Mouse (Mus musculus) forebrain, postnatal 0 days (tissue): ENCODE results near the gene Tex36. TPM values are rescaled to one million over a fixed set of nuclear protein-coding genes. Genes with fewer than 3 reads are reported as not detected.

Experiments
- ATAC-seq: fragments of 200-750 bp; cut with Nextera tagmentation; 2 replicates; pipeline ENCODE4 v1.8.0; 2017; ENCODE audit warnings: mild to moderate bottlenecking, moderate library complexity
- DNase-seq: peaks from one replicate; pipeline ENCODE4 v3.0.0-alpha.2; 2015
- H3K27ac ChIP-seq: fragments of 300-500 bp; sonication (generic); 2 replicates; pipeline ENCODE4 v1.5.1; 2014; ENCODE audit warnings: low read depth, mild to moderate bottlenecking, antibody characterized with exemption, low read length, moderate library complexity, mixed read lengths
- H3K27me3 ChIP-seq: fragments of 300-500 bp; sonication (generic); 2 replicates; pipeline ENCODE4 v1.6.1; 2014; ENCODE audit warnings: mild to moderate bottlenecking, low read length, mixed read lengths; ENCODE audit not compliant: insufficient read depth
- H3K36me3 ChIP-seq: fragments of 300-500 bp; sonication (generic); 2 replicates; pipeline ENCODE4 v1.6.1; 2014; ENCODE audit warnings: mild to moderate bottlenecking, moderate library complexity; ENCODE audit not compliant: insufficient read depth
- H3K4me1 ChIP-seq: fragments of 300-500 bp; sonication (generic); 2 replicates; pipeline ENCODE4 v1.6.1; 2014; ENCODE audit warnings: antibody characterized with exemption; ENCODE audit not compliant: insufficient read depth
- H3K4me2 ChIP-seq: fragments of 300-500 bp; sonication (generic); 2 replicates; pipeline ENCODE4 v1.6.1; 2014; ENCODE audit warnings: low read depth, mild to moderate bottlenecking, moderate library complexity
- H3K4me3 ChIP-seq: fragments of 300-500 bp; sonication (generic); 2 replicates; pipeline ENCODE4 v1.5.1; 2014; ENCODE audit warnings: low read depth, low read length, mixed read lengths
- H3K9ac ChIP-seq: fragments of 300-500 bp; sonication (generic); 2 replicates; pipeline ENCODE4 v1.6.1; 2014; ENCODE audit warnings: mild to moderate bottlenecking
- H3K9me3 ChIP-seq: fragments of 300-500 bp; sonication (generic); 2 replicates; pipeline ENCODE4 v1.6.1; 2016; ENCODE audit warnings: low read length
- CTCF ChIP-seq: sonication (generic); IDR thresholded peaks from 2 replicates; pipeline ENCODE4 v1.5.1; 2016; ENCODE audit warnings: antibody characterized with exemption, control low read depth, low read depth
- WGBS: fragments of 180-500 bp; shearing (Covaris S2); extraction: QIAGEN DNeasy Blood & Tissue Kit; methylation state at CpG from one replicate; pipeline ENCODE4 v1.1.7; 2014; 5-methylcytosine and 5-hydroxymethylcytosine counted together
- polyA plus RNA-seq: library from polyadenylated mRNA; unstranded; fragments of >200 nt; fragmentation: Nextera tagmentation; extraction: Ambion mirVana; gene quantifications from 2 replicates; pipeline ENCODE4 v1.2.1, GENCODE M21; 2015
- total RNA-seq: library from RNA; depleted of rRNA; stranded (reverse); fragments of >200 nt; gene quantifications from 2 replicates; pipeline ENCODE4 v1.2.3, GENCODE M21; 2014

Tex36 gene
- total and polyA plus RNA-seq, 2 experiments from 2014 or later, result 0.16 TPM; not detected in 1

DNA sequence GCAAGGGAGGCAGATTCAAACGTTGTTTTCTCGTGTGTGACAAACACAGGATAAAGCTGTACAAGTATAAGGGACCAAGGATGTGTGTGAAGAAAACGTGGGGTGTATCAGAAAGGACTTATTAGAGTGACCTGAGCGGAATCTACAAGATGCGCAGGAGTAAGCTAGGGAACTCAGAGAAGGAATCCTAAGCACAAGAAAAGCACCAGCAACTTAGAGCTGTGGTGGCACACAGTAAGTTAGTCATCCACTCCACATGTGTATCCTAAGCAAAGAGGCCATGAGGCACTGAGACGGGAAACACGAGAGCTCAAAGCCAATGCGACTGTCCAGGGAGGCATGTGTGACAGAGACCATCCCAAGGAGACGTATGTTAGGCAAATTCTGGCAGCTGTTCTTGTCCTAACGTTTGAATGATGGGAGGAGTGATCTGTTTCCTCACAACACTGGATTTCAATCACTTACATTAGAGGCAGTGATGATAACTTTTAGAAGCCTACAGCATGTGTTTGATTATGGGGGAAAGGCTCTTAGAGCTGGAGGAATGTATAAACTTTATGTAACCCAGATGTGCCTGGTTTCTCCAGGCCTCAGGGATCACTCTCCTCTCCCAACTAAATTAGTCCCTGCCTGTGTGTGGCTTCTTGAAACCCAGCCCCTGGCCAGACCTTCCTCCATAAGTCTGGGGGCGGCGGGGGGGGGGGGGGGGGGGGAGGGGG is 33.1 kb upstream of the Tex36 start:
- Histone ChIP-seq H3K4me1 (no peaks in the 10 kb centered on the region), H3K4me2 (no peak overlapping the region), H3K4me3 (no peak overlapping the region), H3K36me3 (peaks cover 2% of the 10 kb centered on the region; the same call in 1 of the 2 replicates), H3K9me3 (no peaks in the 10 kb centered on the region), H3K9ac (no peak overlapping the region), H3K27ac (no peak overlapping the region), H3K27me3 (no peaks in the 10 kb centered on the region)
- no peak for DNase-seq
- no peak for TF ChIP-seq CTCF
- 59% methylated on average over 10 of the region's 12 CpGs for WGBS
- ATAC-seq, result no peak

DNA sequence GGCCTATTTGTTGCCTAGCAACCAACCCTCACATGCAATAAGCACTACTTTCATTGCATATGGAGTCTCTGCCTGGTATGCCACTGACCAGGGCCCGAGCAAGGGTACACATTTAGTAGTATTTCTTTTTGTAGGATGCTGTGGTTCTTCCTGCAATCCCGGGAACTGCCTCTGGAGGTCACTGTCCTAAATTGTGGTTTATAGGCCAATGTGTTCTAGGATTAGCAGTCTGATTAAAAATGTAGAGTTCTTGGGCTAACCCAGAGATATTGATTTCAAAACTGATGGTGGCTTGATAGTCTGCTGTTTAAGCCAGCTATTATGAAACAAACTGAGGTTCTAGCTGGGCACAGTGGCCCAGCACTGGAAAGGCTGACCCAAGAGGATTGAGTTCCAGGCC is 30.5 kb upstream of the Tex36 start:
- H3K27ac ChIP-seq, result no peak overlapping the region
- peak; percentile 66 for TF ChIP-seq CTCF
- no peaks in the 10 kb centered on the region for H3K27me3 ChIP-seq
- no peak overlapping the region for H3K4me2 ChIP-seq
- 22% methylated on average over 2 of the region's 2 CpGs for WGBS
- no peaks in the 10 kb centered on the region for H3K9me3 ChIP-seq
- H3K4me3 ChIP-seq, result no peak overlapping the region
- no peak for ATAC-seq
- no peak overlapping the region for H3K9ac ChIP-seq
- DNase-seq, result peak; percentile 61
- H3K4me1 ChIP-seq, result 0 out of 2 replicates have a peak, but pooled peaks cover 5% of the 10 kb centered on the region
- H3K36me3 ChIP-seq, result no peaks in the 10 kb centered on the region

DNA sequence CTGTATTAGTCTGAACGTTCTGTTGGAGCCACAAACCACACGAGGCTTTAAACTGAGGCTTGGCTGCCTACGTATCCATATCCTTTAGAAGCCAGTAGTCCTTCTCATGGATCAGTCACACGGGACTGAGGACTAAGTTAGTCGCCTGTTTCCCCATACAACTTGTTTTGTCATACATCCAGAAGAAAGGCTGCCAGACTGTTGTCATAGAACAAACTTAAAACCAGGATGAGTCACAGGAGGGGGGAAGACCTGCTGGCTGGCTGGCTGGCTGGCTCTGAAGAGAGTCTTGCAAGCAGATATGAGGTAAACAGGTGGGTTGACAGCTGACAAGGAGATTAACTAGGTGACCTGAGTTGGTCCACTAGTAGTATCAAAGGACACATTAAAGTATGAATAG is 28.9 kb upstream of the Tex36 start:
- no peak overlapping the region for H3K9ac ChIP-seq
- no peak for TF ChIP-seq CTCF
- ATAC-seq (no peak), DNase-seq (no peak)
- H3K4me1 ChIP-seq, result 0 out of 2 replicates have a peak, but pooled peaks cover 8% of the 10 kb centered on the region
- no peaks in the 10 kb centered on the region for H3K27me3 ChIP-seq
- H3K27ac ChIP-seq, result no peak overlapping the region
- no peak overlapping the region for H3K4me3 ChIP-seq
- H3K9me3 ChIP-seq, result no peaks in the 10 kb centered on the region
- 75% methylated on average over 5 of the region's 5 CpGs for WGBS
- H3K4me2 ChIP-seq, result no peak overlapping the region
- no peaks in the 10 kb centered on the region for H3K36me3 ChIP-seq

DNA sequence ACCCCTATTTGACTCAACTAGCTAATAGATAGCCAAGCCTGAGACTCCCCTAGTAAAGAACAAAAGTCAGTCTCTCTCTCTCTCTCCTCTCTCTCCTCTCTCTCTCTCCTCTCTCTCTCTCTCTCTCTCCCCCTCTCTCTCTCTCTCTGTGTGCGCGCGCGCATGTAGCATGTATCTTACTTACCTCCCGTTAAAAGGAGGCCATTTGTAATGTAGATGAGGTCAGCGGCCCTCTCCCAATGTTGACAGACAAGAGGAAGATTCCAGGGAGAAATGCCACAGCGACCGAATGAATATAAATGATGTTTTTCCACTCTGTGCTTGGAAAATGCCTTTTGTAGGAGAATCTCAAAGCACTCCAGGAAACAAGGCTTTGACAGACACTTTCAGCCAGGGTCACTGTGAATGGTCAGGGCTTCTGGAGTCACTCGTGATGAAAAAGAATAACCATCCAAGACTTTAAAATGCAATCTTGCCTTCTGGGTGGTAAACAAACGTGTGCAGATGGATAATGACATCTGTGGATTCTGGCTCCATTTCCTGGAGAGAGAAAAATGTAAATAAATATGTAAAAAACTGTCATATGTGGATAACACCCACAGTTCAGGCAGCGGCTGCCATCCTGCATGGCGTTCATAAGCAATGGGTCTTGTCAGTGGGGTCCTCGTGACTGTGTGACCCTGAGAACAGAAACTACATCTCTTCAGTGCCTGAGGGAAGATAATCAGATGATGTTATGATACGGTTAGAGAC is 25.4 kb upstream of the Tex36 start:
- ATAC-seq, result peak; percentile 53; the same call in 1 of the 2 replicates
- Histone ChIP-seq H3K4me1 (0 out of 2 replicates have a peak, but pooled peaks cover 8% of the 10 kb centered on the region), H3K4me2 (no peak overlapping the region), H3K27ac (no peak overlapping the region), H3K9me3 (no peaks in the 10 kb centered on the region), H3K4me3 (no peak overlapping the region), H3K9ac (no peak overlapping the region), H3K27me3 (no peaks in the 10 kb centered on the region), H3K36me3 (no peaks in the 10 kb centered on the region)
- WGBS, result 39% methylated on average over 14 of the region's 14 CpGs
- DNase-seq, result peak; percentile 73
- TF ChIP-seq CTCF, result no peak

DNA sequence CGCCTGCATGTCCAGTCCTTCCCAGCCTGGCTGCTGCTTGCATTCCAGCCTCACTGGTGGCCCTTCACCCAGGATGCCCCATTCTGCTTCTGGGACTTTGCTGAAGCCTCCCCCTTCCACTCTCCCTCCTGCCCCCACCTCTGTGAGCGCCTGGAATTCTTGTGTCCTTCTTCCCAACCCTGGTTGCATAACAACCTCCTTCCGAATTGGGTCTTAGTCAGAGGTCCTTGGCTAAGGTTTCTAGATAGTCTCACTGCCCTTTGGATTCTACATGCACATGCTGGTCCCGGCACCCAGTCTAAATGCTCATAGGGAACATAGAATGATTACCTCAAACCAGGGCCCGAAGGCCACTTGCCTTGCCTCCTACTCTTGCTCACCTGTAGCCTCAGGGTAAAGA is 21.3 kb upstream of the Tex36 start:
- Histone ChIP-seq H3K4me3 (no peak overlapping the region), H3K9me3 (no peaks in the 10 kb centered on the region), H3K27me3 (no peaks in the 10 kb centered on the region), H3K4me1 (peaks cover 8% of the 10 kb centered on the region; the same call in 1 of the 2 replicates), H3K9ac (no peak overlapping the region), H3K36me3 (no peaks in the 10 kb centered on the region), H3K27ac (no peak overlapping the region), H3K4me2 (no peak overlapping the region)
- no peak for DNase-seq
- no peak for TF ChIP-seq CTCF
- ATAC-seq, result no peak
- 86% methylated on average over 5 of the region's 5 CpGs for WGBS

DNA sequence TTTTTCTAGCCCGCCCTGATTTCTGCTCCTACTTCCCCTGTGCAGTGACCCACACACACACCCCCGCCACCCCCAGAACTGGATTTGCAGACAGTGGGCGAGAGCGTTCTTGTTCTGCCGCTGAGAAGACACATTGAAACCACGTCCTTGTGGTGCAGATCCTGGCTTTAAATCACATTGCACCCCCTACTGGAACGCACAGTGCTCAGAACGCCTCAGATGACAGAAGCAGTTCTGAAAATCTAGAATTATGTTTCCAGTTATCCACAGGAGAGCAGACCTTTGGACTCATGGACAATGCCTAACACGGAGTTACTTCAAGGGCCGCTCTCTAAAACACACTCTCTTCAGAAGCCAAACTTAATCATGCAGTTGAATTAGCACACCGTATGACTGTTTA is 18.8 kb upstream of the Tex36 start:
- Histone ChIP-seq H3K4me2 (peak overlapping the region; percentile 25; the same call in 1 of the 2 replicates), H3K9me3 (no peaks in the 10 kb centered on the region), H3K27ac (no peak overlapping the region), H3K4me1 (no peaks in the 10 kb centered on the region; the same call in 1 of the 2 replicates), H3K4me3 (no peak overlapping the region), H3K27me3 (no peaks in the 10 kb centered on the region), H3K9ac (no peak overlapping the region), H3K36me3 (no peaks in the 10 kb centered on the region)
- WGBS, result 33% methylated on average over 11 of the region's 11 CpGs
- peak; percentile 79 for DNase-seq
- ATAC-seq, result peak; percentile 63
- TF ChIP-seq CTCF, result peak; percentile 84

DNA sequence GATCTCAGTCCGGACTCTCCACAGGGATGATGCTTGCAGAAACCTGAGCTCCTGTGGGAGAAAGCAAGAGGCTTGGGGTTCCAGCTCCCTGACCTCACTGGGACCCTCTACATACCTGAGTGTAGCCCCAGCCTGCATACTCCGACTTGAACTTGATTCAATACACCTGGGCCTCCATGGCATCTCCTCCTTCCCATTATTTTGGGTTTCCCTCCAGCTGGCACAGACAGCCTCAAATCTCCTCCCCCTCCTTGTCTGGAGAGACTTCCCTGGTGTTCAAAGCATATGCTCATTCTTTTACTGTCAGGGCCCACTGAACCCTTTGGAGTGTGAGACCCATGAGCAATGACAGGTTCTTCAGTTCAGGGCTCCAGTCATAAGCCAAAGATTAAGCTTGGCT is 11.0 kb upstream of the Tex36 start:
- no peak for ATAC-seq
- H3K4me1 ChIP-seq, result peaks cover 13% of the 10 kb centered on the region; the same call in 1 of the 2 replicates
- DNase-seq, result no peak
- no peaks in the 10 kb centered on the region for H3K9me3 ChIP-seq
- no peak overlapping the region for H3K27ac ChIP-seq
- H3K4me2 ChIP-seq, result no peak overlapping the region
- 75% methylated on average over 2 of the region's 2 CpGs for WGBS
- H3K36me3 ChIP-seq, result no peaks in the 10 kb centered on the region
- H3K27me3 ChIP-seq, result no peaks in the 10 kb centered on the region
- no peak for TF ChIP-seq CTCF
- no peak overlapping the region for H3K4me3 ChIP-seq
- no peak overlapping the region for H3K9ac ChIP-seq
